Mouse (Mus musculus) 3T3-L1 (cell line): Measurements from ENCODE around the gene Rtkn.

Experiments used
- DNase-seq: peaks from one replicate; pipeline ENCODE4 v3.0.0-alpha.2; 2015; ENCODE audit warnings: low read depth, low spot score

Rtkn gene

DNA sequence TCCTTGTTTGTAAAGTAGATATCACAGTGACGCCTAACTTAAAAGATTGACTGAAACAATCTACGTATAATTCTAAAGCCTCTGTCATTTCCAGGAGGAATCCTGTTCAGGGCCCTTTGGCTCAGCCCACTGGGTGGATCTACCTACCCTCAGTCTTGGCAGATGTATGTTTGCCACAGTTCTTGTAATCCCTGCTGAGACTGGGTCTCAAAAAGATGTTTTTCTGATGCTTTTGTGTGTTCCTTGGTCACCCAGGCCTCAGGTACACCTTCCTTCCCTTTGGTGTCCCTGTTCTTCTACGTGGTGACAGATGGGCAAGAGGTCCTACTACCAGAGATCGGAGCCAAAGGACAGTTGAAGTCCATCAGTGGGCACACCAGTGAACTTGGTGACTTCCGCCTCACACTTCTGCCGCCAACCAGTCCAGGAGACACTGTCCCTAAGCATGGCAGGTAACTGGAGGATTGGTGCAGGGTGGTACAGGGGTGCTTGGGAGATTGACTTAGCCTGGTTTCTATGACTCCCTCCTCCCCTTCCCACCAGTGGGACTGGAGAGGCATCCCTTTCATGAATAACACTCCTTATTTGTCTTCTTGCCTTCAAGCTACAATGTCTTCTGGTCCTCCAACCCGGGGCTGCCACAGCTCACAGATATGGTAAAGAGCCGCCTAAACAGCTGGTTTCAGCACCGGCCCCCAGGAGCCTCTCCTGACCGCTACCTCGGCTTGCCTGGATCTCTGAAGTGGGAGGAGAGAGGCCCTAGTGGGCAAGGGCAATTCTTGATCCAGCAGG is 18.7 kb upstream of the Rtkn start:
- DNase-seq = no peak

DNA sequence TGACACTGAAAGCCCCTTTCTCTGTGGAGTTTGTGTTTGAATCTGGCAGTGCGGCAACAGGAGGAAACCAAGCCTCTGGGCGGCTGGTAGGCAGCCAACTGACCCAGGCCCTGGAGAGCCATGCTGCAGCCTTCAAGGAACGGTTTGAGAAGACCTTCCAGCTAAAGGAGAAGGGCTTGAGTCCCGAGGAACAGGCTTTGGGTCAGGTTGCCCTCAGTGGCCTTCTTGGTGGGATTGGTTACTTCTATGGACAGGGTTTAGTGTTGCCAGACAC is 18.2 kb upstream of the Rtkn start:
- DNase-seq = no peak

DNA sequence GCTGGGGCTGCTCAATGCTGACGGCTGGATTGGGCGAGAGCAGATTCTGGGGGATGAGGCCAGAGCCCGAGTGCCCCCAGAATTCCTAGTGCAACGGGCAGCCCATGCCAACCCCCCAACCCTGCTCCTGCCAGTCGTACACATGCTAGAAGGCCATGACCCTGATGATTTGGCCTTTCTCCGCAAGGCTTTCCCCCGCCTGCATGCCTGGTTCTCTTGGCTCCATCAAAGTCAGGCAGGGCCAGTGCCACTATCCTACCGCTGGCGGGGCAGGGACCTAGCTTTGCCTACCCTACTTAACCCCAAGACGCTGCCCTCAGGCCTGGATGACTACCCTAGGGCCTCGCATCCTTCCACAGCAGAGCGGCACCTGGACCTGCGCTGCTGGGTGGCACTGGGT is 17.6 kb upstream of the Rtkn start:
- no peak for DNase-seq

DNA sequence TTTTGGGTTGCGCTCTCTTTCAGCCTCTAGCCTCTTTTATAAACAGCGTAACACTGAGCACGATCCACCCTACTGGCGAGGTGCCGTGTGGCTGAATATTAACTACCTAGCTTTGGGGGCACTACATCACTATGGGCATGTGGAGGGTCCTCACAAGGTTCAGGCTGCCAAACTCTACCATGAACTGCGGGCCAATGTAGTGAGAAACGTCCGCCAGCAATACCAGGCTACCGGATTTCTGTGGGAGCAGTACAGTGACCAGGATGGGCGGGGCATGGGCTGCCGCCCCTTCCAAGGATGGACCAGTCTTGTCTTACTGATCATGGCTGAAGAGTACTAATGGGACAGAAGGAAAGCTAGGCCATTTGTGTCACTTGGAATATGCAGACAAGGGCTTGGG is 16.9 kb upstream of the Rtkn start:
- DNase-seq = no peak

DNA sequence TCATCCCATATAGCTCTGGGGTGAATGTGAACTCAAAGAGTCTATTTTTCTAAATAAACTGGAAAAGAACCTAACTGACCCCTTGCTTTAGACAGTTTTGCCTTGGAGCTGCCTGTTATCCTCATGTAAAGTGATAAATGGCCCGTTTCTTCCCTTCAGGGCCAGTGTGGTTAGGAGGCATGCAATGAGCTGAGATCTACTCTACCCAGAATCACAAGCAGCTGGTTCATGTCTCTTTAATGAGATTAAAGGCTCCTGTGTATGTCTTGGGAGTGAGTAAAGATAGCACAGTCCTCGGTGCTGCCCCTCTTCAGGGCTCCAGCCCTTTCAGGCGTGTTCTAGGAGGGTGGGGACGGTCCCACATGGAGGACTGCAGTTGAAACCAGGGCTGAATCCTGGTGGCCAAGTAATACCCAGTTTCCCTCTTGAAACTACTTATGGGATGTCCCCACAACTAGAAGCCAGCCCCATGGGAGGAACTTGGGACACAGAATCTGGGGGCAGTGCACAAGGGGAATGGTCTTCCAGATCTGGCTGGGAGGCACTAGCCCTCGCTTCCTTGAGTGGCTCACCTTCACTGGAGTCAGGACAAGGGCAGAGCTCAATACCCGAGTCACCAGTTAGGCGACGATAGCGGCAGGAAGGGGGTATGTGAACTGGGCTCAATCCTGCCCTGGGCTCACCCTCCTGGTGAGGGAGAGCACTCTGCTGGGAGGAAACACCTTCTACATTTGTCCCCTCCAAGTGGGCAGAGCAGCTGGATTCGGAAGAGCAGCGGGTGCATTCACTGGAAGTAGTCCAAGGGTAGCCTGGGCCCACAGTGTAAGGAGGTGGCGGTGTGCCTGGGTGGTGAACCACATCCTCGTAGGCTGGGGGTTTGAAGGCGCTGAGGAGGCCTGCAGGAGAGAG is 16.2 kb upstream of the Rtkn start:
- DNase-seq = no peak

DNA sequence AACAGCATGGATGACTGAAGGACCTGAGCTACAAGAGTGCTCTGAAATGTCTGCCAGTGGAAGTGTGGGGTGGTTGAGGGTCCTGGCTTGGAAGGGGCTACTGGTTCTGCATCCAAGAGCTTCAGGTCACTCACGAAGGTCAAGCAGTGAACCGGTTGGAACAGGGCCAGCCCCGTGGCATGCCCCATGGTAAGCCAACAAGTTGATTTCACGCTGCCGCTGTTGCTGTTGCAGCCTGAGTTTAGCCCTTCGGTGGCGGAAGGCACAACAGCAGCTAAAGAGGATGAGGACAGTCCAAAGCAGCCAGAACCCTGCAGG is 15.6 kb upstream of the Rtkn start:
- no peak for DNase-seq

DNA sequence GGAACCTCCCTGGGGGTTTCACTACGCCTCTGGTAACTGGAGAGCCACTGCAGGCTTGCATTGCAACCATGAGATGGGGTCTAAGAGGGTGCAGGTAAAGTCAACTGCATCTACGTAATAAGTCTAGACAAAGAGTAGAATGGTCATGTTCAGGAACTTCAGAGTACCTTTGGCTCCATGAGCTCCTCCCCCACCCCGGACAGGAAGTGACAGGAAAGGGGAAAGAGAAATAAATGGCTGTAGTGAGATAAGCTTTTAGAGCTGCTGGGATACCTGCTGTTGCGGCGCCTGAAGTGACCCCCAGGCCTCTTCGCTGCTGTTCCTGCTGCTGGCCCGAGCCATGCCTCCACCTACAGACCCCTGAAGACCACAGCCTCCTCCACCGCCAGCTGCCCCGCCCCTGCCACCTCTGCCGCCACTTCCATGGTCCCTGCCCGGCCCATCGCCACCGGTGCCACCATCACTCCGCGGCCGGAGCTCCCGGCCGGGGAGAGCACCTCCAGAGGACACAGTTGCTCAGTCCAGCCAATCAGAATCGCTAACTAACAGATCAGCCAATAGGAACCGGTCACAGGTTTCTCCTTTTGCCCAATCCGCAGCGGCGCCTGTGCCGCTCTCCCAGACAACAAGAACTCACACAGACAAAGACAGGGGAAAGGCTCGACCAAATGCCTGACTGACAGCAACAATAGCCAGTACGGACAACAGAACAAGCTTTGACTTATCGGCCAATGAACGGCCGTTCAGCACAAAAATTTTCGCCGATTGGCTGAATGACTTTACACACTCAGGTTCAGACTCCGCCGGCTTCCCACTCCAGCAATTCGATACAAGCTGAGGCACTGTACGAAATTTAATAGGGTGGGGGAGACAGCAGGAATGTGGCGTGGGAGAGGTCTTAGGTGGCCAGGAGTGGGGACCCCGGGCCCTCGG is 14.1 kb upstream of the Rtkn start, which contains the start of gene Wbp1:
Gene Wbp1 (minus strand): TSS at position 630 of the 933 bp plus-strand sequence.
- peak; percentile 100 for DNase-seq

DNA sequence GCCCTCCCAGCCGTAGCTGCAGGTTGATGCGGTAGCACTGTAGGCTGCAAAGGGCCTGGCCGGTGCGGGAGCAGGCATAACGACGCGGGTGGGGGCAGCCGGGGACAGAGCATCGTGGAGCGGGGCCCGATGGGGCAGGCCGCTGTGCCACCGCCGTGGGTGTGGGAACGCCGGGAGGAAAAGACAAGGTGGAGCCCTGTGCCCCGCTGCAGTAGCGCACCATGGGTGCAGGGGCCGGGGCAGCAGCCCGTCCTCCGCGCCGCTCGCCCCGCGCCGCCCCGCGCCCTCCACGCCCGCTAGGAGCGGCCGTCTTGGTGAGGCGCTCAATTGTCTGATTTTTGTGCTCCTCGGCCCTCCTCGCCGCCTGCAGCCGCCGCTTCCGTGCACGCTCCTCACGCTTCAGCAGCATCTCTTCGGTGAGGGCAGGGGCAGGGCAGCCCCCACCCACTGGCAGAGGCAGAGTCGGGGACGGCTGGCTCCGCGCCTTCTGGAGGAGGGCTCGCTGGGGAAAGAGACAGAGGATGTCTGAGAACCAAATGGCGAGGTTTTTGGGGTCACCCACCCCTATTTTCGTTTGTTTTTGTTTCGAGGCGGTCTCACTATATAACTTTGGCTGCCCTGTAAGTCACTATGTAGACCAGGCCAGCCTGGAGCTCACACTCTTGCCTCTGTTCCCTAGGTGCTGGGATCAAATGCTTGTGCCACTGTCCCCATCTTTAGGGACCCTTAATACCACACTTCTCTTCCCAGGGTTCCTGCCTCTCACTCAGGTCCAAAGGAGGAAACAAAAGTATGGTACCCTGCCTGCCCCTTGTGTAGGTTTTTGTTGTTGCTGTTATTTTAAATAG is 13.2 kb upstream of the Rtkn start:
- no peak for DNase-seq

DNA sequence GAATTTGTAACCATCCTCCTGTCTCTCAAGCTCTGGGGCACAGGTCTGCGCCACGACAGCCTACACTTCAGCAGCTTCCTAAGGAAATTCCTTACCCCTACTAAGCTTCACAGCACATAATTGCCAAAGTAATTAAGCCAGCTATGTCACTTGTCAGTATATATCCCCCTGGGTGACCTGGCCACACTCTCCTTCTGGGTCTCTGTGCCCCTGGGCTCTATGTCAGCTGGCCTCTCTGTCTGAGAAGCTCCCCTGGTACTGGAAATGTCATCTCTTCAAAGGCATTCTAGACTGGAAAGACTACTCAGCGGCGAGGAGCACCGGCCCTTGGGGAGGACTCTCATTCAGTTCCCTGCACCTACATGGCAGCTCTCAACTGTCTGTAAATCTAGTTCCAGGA is 12.3 kb upstream of the Rtkn start:
- DNase-seq = no peak

DNA sequence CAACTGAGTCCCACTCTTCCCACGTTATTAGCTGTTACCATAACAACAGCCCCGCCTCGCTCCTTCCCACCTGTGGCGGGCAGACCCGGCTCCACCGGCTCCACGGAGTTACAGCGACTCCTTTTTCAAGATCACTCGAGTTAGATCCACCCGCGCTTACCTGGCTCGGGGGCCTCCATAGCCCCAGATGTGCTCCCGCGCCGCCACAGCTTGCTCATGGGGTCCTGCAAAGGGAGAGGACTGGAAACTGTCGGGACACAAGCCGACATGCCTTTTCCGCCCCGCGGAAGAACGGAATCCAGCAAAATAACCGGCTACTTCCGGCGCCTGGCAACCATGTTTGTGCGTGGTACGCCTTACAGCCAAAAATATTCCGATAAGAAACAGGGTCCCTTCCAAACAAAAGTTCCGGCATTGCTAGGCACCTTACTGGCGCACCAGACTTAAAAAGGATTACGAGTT is 10.4 kb upstream of the Rtkn start:
- peak; percentile 99 for DNase-seq

DNA sequence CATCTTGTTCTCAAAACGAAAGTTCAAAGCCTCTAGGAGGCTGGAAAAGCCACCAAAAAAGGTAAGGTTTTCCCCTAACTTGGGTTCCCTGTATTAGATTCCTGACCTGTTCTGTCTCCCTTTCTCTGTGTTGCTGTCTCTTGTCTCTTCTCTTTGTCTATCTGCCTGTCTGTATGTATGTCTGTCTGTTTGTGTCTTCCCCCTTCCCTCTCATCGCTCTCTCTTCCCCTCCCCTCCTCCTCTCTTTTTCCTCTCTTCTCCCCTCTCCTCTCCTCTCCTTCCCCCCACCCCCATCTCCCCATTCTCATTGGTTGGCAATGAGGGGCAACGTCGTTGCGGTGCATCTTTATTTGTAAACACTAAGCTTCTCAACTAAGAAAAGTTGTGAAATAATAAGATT is 9.9 kb upstream of the Rtkn start, which contains the start of gene Ino80b:
Gene Ino80b (minus strand): TSS at position 101 of the 400 bp plus-strand sequence.
- DNase-seq = no peak

DNA sequence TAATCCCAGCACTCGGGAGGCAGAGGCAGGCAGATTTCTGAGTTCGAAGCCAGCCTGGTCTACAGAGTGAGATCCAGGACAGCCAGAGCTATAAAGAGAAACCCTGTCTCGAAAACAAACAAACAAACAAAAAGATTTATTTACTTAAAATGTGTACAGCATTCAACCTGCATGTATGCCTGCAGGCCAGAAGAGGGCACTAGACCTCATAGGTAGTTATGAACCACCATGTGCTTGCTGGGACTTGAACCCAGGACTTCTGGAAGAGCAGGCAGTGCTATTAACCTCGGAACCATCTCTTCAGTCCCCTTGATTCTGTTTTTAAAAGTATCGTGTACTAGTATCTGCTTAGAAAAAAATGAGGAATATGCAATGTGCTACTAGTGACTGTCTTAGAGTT is 7.8 kb upstream of the Rtkn start:
- DNase-seq = no peak

DNA sequence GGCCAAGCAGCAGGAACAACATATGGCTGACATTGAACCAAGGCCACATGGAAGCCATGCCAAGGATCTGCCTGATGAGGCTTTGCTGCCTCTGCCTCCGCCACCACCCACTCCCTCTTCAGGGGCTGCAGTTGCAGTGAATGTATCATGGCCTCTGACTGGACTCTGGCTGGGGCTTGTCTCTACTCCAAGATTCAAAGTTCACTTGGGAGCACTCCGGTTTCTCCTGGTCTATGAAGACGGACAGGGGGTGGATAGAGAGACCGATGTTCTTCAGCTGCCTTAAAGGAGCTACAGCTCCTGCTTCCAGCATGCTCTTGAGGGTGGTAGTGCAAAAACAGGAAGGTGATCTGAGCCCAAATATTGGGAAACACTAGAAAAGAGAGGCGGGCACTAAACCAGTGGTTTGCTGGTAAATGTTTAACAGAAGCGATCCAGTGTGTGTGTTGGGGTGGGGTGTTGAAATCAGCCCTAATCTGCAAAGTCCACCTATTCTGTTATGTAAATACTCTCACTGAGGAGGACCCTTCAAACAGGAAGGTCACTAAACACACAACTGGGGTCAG is 3.7 kb upstream of the Rtkn start:
- no peak for DNase-seq

DNA sequence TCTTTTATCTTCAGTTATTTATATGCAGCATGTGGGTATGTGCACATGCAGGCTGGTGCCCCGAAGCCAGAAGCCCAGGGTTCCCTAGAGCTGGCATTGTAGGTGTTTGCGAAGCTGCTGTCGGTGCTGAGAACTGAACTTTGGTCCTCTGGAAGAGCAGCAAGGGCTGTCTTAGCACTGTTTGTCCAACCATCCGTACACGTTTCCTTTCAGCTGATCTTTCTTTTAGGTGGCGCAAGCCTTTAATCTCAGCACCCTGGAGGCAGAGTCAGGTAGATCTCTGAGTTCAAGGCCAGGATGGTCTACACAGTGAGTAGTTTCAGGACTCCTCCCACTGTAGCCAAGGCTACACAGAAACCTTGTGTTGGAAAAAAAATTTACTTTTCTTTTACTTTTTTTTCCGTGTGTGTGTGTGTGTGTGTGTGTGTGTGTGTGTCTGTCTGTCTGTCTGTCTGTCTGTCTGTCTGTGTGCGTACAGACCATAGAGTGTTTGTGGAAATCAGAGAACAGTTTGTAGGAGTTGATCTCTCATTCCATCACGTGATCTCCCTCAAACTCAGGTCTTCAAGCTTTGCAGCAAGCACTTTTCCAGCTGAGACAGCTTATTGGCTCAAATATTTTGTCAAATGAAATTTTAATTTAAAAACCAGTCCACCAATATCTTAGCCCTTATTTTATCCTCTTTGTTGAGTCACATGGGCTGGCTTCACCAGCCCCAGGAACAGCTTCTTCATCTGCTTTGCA is 2.9 kb upstream of the Rtkn start:
- no peak for DNase-seq

DNA sequence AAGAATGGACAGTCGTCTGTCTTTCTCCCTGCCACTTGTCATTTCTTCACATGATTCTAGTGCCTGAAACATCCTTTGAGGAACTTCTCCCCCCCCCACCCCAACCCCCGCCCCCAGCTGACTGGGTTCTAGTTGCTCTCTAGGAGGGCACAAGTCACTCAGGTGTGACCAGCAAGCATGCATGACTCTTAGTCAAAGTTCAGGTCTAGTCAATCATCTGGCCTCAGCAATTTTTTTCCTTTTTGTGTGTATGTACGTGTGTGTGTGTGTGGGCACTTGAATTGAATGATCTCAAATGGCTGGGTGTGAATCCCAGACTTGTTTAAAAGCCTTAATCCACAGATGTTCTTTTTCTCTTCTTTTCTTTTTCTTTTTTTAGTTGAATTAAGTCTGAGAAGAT is 1.0 kb upstream of the Rtkn start:
- DNase-seq = no peak

DNA sequence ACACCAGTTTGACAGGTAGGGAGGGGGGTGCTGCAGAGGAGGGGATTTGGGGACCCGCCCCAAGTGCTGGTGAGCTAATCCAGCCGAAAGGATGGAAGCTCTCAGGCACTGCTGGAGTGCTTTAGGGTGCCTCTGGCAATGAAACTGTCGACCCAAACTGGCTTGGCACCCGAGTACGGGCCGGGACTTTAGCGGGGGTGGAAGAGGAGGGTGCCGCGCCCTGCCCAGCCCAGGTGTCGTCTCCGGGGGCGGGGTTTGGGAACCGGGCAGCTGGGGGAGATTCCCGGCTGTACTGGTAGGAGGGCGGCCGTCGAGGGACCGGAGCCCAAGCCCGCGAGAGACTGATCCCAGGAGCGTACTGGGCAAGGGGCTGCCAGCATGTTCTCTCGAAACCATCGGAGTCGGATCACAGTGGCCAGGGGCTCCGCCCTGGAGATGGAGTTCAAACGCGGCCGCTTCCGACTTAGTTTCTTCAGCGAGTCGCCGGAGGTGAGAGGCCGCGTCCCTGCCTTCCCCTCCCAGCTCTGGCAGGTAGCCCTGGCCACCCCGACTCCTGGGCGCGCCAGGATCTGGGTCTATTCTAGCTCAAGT is 403 bp downstream of the Rtkn start:
- no peak for DNase-seq

DNA sequence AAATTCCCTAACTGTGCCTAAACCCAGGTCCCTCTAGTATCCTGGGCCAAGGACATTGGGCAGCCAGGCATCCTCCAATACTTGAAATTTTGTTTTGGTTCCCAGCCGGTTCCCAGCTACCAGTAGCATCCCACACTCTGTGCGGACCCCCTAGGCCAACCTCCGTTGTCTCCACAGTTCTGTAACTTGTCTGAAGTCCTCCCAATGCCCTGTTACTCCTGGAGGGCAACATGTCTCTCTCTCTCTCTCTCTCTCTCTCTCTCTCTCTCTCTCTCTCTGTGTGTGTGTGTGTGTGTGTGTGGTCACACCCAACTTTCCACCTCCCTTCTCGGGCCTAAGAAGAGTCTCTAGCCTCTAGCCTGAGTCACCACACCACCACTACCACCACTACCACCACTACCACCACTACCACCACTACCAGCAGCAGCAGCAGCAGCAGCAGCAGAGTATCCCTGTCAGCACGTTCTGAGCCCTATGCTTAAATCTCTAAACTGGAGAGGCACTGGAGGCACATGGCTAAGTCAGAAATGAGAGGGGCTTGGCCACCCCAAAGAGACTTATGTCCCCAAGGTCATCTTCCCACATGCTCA is 1.1 kb downstream of the Rtkn start:
- DNase-seq = peak; percentile 80

DNA sequence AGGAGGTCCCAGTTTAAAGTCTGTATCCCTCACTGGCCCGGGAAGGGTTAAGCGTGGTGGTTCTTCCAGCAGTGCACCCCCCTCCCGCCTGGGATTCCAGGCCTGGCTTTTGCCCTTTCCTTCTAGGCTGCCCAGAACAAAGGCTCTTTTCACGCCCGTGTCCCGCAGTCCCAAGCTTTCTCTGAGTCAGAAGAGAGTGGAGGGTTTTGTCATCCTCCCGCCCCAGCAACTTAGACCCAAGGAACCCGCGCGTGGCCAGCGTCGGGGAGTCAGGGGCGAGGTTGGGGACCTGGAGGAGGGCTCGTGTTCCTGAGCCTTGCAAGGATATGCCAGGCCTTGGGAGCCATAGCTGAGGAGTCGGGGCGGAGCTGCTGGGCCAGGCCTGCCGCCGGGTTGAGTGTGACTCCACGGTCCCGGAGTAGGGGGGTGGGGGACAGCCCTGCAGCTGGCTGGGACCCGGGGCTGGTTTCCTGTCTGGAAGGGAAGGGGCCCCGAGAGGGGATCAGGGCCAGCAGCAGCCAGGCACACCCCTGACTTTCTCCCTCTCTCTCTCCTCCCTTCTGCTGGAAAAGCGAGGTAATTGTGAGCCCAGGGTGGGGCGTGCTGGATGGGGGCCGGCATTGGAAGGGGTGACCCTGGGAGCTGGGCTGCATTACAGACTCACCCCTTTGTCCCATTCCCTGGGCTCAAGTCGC is 1.8 kb downstream of the Rtkn start:
- peak; percentile 82 for DNase-seq

DNA sequence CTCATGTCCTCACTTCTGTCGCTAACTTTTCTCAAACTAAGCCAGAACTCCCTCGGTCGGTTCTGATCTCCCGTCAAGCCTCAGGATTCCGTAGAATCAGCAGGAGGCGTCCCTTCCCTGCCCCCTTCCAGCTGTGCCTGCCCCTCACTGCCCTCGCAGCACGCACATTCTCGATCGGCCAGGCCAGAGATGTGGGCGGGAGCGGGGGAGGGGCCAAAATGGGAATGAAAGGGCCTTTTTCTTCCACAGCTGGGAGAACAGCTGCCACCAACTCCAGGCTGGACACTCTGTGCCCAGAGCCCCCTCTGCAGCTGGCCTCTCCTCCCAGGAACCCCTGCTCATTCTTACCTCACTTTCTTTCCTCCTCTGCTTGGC is 2.3 kb downstream of the Rtkn start:
- peak; percentile 98 for DNase-seq
